Mouse (Mus musculus) cerebellum, adult 9-11 months (tissue): ENCODE measurements around the gene Sav1.

Experiments used
- DNase-seq: peaks from one replicate; pipeline ENCODE4 v3.0.0; 2022

Gene Sav1

GRCm38 (mm10) chr12:69947502-69947901 is 39.3 kb downstream of the Sav1 start:
- no peak for DNase-seq

- DNase-seq = no peak
Observed at GRCm38 (mm10) chr12:69945861-69946260, 40.9 kb downstream of the Sav1 start.

- no peak for DNase-seq
Observed at GRCm38 (mm10) chr12:69941655-69942329, 45.0 kb downstream of the Sav1 start.

- no peak for DNase-seq
Observed at GRCm38 (mm10) chr12:69939291-69939690, 47.5 kb downstream of the Sav1 start.

- no peak for DNase-seq
Observed at GRCm38 (mm10) chr12:69937731-69938130, 49.1 kb downstream of the Sav1 start.

GRCm38 (mm10) chr12:69926716-69927115 is 60.1 kb downstream of the Sav1 start:
- DNase-seq = no peak

GRCm38 (mm10) chr12:69924012-69924411 is 62.8 kb downstream of the Sav1 start:
- no peak for DNase-seq

- DNase-seq = no peak
Observed at GRCm38 (mm10) chr12:69923603-69924002, 63.2 kb downstream of the Sav1 start.

- no peak for DNase-seq
Observed at GRCm38 (mm10) chr12:69923128-69923527, 63.7 kb downstream of the Sav1 start.

- no peak for DNase-seq
Observed at GRCm38 (mm10) chr12:69922099-69922498, 64.7 kb downstream of the Sav1 start.

GRCm38 (mm10) chr12:69917870-69918269 is 68.9 kb downstream of the Sav1 start:
- no peak for DNase-seq
